Mouse (Mus musculus) myocyte (in vitro differentiated cells): ENCODE results near the gene Mypop.
A peak's percentile ranks its signal among the peaks of the same experiment; 100 is the strongest.

ENCODE experiments used
- CEBPB ChIP-seq: IDR thresholded peaks from 2 replicates; pipeline ENCODE4 v1.6.1; 2011; ENCODE audit warnings: mild to moderate bottlenecking, moderate library complexity; ENCODE audit not compliant: poor library complexity, insufficient read depth, severe bottlenecking
- E2F4 ChIP-seq: IDR thresholded peaks from one replicate; pipeline ENCODE4 v1.6.1; 2011; ENCODE audit warnings: mild to moderate bottlenecking, control low read depth, moderate library complexity; ENCODE audit not compliant: insufficient read depth
- MAX ChIP-seq: IDR thresholded peaks from one replicate; pipeline ENCODE4 v1.6.1; 2011; ENCODE audit warnings: low read depth, mild to moderate bottlenecking, control low read depth
- MYOD1 ChIP-seq, 3 experiments: IDR thresholded peaks; one replicate each; pipeline ENCODE4 v1.6.1; 2011; ENCODE audit warnings: control low read depth in 2 of 3, low read depth in 2 of 3, mild to moderate bottlenecking in 2 of 3, moderate library complexity in 1 of 3; ENCODE audit not compliant: insufficient read length in 2 of 3, control insufficient read depth in 1 of 3
- MYOG ChIP-seq, 3 experiments: IDR thresholded peaks; one replicate each; pipeline ENCODE4 v1.6.1; 2011; ENCODE audit warnings: control low read depth in 2 of 3, low read depth in 2 of 3, mild to moderate bottlenecking in 2 of 3; ENCODE audit not compliant: insufficient read length in 2 of 3, control insufficient read depth in 1 of 3, insufficient read depth in 1 of 3
- POLR2A ChIP-seq: IDR thresholded peaks from one replicate; pipeline ENCODE4 v1.6.1; 2011; ENCODE audit warnings: low read depth, mild to moderate bottlenecking, control low read depth, moderate library complexity; ENCODE audit not compliant: insufficient read length
- SRF ChIP-seq: IDR thresholded peaks from one replicate; pipeline ENCODE4 v1.6.1; 2011; ENCODE audit warnings: low read depth; ENCODE audit not compliant: control insufficient read depth, insufficient read length
- TCF12 ChIP-seq: IDR thresholded peaks from one replicate; pipeline ENCODE4 v1.6.1; 2011; ENCODE audit warnings: mild to moderate bottlenecking, control low read depth; ENCODE audit not compliant: poor library complexity, insufficient read depth, severe bottlenecking
- TCF3 ChIP-seq: IDR thresholded peaks from one replicate; pipeline ENCODE4 v1.6.1; 2011; ENCODE audit warnings: low read depth, control low read depth; ENCODE audit not compliant: insufficient read length
- USF1 ChIP-seq: IDR thresholded peaks from one replicate; pipeline ENCODE4 v1.6.1; 2011; ENCODE audit warnings: low read depth, mild to moderate bottlenecking, control low read depth, moderate library complexity

DNA sequence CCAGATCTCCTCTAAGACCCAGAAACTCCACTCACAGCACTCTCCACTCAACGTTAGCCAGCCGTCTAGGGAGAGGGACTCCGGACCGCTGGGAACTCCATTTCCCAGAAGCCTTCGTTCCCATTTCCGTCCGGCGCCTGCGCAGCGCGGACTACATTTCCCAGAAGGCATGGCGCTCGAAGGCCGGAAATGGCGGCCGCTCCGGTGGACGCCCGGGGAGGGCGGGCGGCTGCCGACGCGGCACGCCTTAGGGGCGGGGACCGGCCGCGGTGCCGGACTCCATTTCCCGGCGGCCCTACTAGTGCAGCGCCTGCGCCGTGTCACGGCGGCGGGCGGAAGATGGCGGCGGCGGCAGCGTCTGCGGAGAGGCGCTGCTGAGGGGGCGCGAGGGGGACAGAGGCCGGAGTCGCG, 33.1 kb downstream of the Mypop start, which contains the start of gene Sympk:
- TF ChIP-seq POLR2A, result peak; percentile 77
- no peak for TF ChIP-seq MYOD1 (IDR thresholded peaks at IDR 0.05; ENCODE audit: control insufficient read depth in 1 of 3, insufficient read length in 2 of 3, low read depth in 2 of 3)
- no peak for TF ChIP-seq E2F4
- TF ChIP-seq CEBPB, result no peak
- no peak for TF ChIP-seq MAX
- no peak for TF ChIP-seq MYOG (IDR thresholded peaks at IDR 0.05; ENCODE audit: control insufficient read depth in 1 of 3, insufficient read depth in 1 of 3, insufficient read length in 2 of 3, low read depth in 2 of 3)
- no peak for TF ChIP-seq SRF
- no peak for TF ChIP-seq TCF3
- no peak for TF ChIP-seq TCF12
- no peak for TF ChIP-seq USF1
